Mouse (Mus musculus) megakaryocyte, embryonic 14.5 days (primary cell): Measurements from ENCODE around the gene Eif2b4.

Source experiments
- FLI1 ChIP-seq: IDR thresholded peaks from 2 replicates; pipeline ENCODE4 v1.6.1; 2012; ENCODE audit warnings: low read length, inconsistent platforms, mixed read lengths
- GATA1 ChIP-seq: IDR thresholded peaks from 3 replicates; pipeline ENCODE4 v1.6.1; 2012; ENCODE audit warnings: mixed read lengths, low read length, inconsistent platforms, borderline replicate concordance

- TF ChIP-seq GATA1 (no peak), FLI1 (no peak)
Observed at GRCm38 (mm10) chr5:31197072-31197471, 3.8 kb upstream of the Eif2b4 start.
